Mouse (Mus musculus): ENCODE results near the gene Rapgef1.

- no peak for TF ChIP-seq TAL1 (conservative IDR thresholded peaks at IDR 0.05; ENCODE audit: low read depth, low read length)
- no peak for TF ChIP-seq CTCF (IDR thresholded peaks at IDR 0.05; ENCODE audit: low read depth, low read length)
- TF ChIP-seq GATA1 (IDR thresholded peaks at IDR 0.05; ENCODE audit: borderline replicate concordance, low read length), result no peak
- TF ChIP-seq POLR2AphosphoS5 (IDR thresholded peaks at IDR 0.05; ENCODE audit: insufficient replicate concordance, low read depth, low read length), result no peak
- no peak for TF ChIP-seq GATA2 (IDR thresholded peaks at IDR 0.05; ENCODE audit: borderline replicate concordance, low read depth, low read length)
Measured at GRCm38 (mm10) chr2:29698421-29699290, 79.1 kb downstream of the Rapgef1 start.

Measured in G1E (cell line).